Mouse (Mus musculus) ES-E14 (cell line): ENCODE measurements around the gene Chrm4. TPM values are rescaled to one million over a fixed set of nuclear protein-coding genes. Genes with fewer than 3 reads are reported as not detected.
A peak's percentile ranks its signal among the peaks of the same experiment; 100 is the strongest.

Experiments
- DNase-seq: peaks from one replicate; pipeline ENCODE4 v3.0.0-alpha.2; 2013; ENCODE audit warnings: low read depth, low spot score
- H3K27ac ChIP-seq: 2 replicates; pipeline ENCODE4 v1.5.1; 2012; ENCODE audit warnings: low read depth, mild to moderate bottlenecking, low read length, moderate library complexity, mixed read lengths; ENCODE audit not compliant: poor library complexity, insufficient read depth, severe bottlenecking
- H3K36me3 ChIP-seq: 2 replicates; pipeline ENCODE4 v1.6.1; 2012; ENCODE audit warnings: mild to moderate bottlenecking, low read length, moderate library complexity, mixed read lengths; ENCODE audit not compliant: control insufficient read depth, poor library complexity, insufficient read depth, severe bottlenecking
- H3K4me1 ChIP-seq, 2 experiments: fragments of 150-350 bp in 1 of 2; sonication (generic) in 1 of 2; 2 replicates each; pipeline ENCODE4 v1.6.1; 2012; ENCODE audit warnings: low read length in 2 of 2, mild to moderate bottlenecking in 1 of 2, mixed read lengths in 1 of 2; ENCODE audit not compliant: control insufficient read depth in 2 of 2, insufficient read depth in 2 of 2, poor library complexity in 1 of 2
- H3K4me3 ChIP-seq, 2 experiments: fragments of 150-350 bp in 1 of 2; sonication (generic) in 1 of 2; 2 replicates each; pipeline ENCODE4 v1.5.1; 2012; ENCODE audit warnings: low read length in 2 of 2, low read depth in 1 of 2, mild to moderate bottlenecking in 1 of 2, mixed read lengths in 1 of 2; ENCODE audit not compliant: insufficient read depth in 1 of 2, poor library complexity in 1 of 2, severe bottlenecking in 1 of 2
- H3K9ac ChIP-seq: 2 replicates; pipeline ENCODE4 v1.6.1; 2012; ENCODE audit warnings: low read depth, mild to moderate bottlenecking, low read length, mixed read lengths; ENCODE audit not compliant: poor library complexity, insufficient read depth, severe bottlenecking
- H3K9me3 ChIP-seq: fragments of 150-350 bp; sonication (generic); 2 replicates; pipeline ENCODE4 v1.6.1; 2012; ENCODE audit warnings: low read depth, mild to moderate bottlenecking, low read length; ENCODE audit not compliant: control insufficient read depth, insufficient read depth
- CHD2 ChIP-seq: IDR thresholded peaks from 2 replicates; pipeline ENCODE4 v1.6.1; 2014; ENCODE audit warnings: mild to moderate bottlenecking, low read depth, low read length, inconsistent platforms
- HCFC1 ChIP-seq: IDR thresholded peaks from 2 replicates; pipeline ENCODE4 v1.6.1; 2012; ENCODE audit warnings: low read length, inconsistent platforms, borderline replicate concordance; ENCODE audit not compliant: insufficient read depth
- MAFK ChIP-seq: IDR thresholded peaks from 2 replicates; pipeline ENCODE4 v1.6.1; 2014; ENCODE audit warnings: mild to moderate bottlenecking, low read depth, low read length, inconsistent platforms; ENCODE audit not compliant: insufficient read depth
- ZC3H11A ChIP-seq: IDR thresholded peaks from 2 replicates; pipeline ENCODE4 v1.6.1; 2012; ENCODE audit warnings: low read depth, mild to moderate bottlenecking, inconsistent platforms, low read length, borderline replicate concordance
- ZNF384 ChIP-seq: IDR thresholded peaks from 2 replicates; pipeline ENCODE4 v1.6.1; 2012; ENCODE audit warnings: low read depth, low read length, inconsistent platforms
- in situ Hi-C, 2 experiments: fragments of 600-800 bp; cut with MboI; formaldehyde crosslinking; loops; one replicate each; pipeline ENCODE4 v1.15.1; 2025; ENCODE audit warnings: low sequenced_read_pairs in 2 of 2, inconsistent platforms in 1 of 2; ENCODE audit not compliant: unreplicated experiment in 2 of 2
- total RNA-seq: library from RNA; depleted of rRNA; stranded (reverse); fragments of 300-350 nt; gene quantifications from 2 replicates; pipeline ENCODE4 v1.2.3, GENCODE M21; 2012; rRNA removed

The Chrm4 gene
- total RNA-seq, 1 experiment, result 5.6 TPM

- Histone ChIP-seq H3K4me3 (peak within 1 kb of the TSS; percentile 66 to 72), H3K9me3 (no peaks in the 10 kb centered on the region), H3K36me3 (no peaks in the 10 kb centered on the region), H3K27ac (no peak within 1 kb of the TSS), H3K4me1 (peaks cover 4 to 41% of the 10 kb centered on the region in 2 experiments; a peak in 3 of 4 replicates), H3K9ac (peak within 1 kb of the TSS; percentile 57)
- TF ChIP-seq ZC3H11A (no peak), CHD2 (no peak), ZNF384 (no peak), HCFC1 (no peak)
- in situ Hi-C loops, result loop anchor here in 1 of 2 experiments (25.0 kb wide), 1 partner anchor 361 kb away; no protein-coding TSS in a partner anchor
- no peak for DNase-seq
Observed at GRCm38 (mm10) chr2:91975581-91976541, 48.8 kb downstream of the Chrm4 start, which contains the start of gene Dgkz. TSS of gene Dgkz (minus strand) at chr2:91975864.

GRCm38 (mm10) chr2:91977960-91978359, 50.9 kb downstream of the Chrm4 start:
- no peak overlapping the region for H3K9ac ChIP-seq
- no peak overlapping the region for H3K4me3 ChIP-seq
- H3K27ac ChIP-seq, result no peak overlapping the region
- no peak for TF ChIP-seq ZC3H11A
- no peak for TF ChIP-seq HCFC1
- no peak for TF ChIP-seq CHD2
- no peak for TF ChIP-seq MAFK
- no peak for TF ChIP-seq ZNF384
- no peaks in the 10 kb centered on the region for H3K9me3 ChIP-seq
- in situ Hi-C loops, result loop anchor here in 1 of 2 experiments (25.0 kb wide), 1 partner anchor 359 kb away; no protein-coding TSS in a partner anchor
- peaks cover 5% of the 10 kb centered on the region; the same call in 1 of the 2 replicates for H3K36me3 ChIP-seq
- H3K4me1 ChIP-seq, result peaks cover 3 to 32% of the 10 kb centered on the region in 2 experiments; a peak in 2 of 4 replicates
- no peak for DNase-seq

Other genes starting within 250 kb of the Chrm4 start
- gene Atg13, start 216.7 kb upstream of the Chrm4 start, total RNA-seq, result 13.8 and 18.7 TPM in 2 replicates
- gene Harbi1, start 216.4 kb upstream of the Chrm4 start, total RNA-seq, result 17.0 and 18.4 TPM in 2 replicates
- 26.1 and 27.0 TPM in 2 replicates for gene Ambra1, start 197.1 kb upstream of the Chrm4 start, total RNA-seq
- gene Mdk, start 5.0 kb downstream of the Chrm4 start, total RNA-seq, result 345 and 362 TPM in 2 replicates
- 0.18 and 0.79 TPM in 2 replicates for gene Gm9821, start 18.5 kb downstream of the Chrm4 start, total RNA-seq
- 47.0 and 59.0 TPM in 2 replicates for gene Dgkz, start 48.6 kb downstream of the Chrm4 start, total RNA-seq
- 4.4 and 5.4 TPM in 2 replicates for gene Creb3l1, start 97.3 kb downstream of the Chrm4 start, total RNA-seq
- 23.5 and 29.4 TPM in 2 replicates for gene Phf21a, start 165.9 kb downstream of the Chrm4 start, total RNA-seq